Mouse (Mus musculus) lung, embryonic 16.5 days (tissue): ENCODE measurements around the gene Tcte3. TPM values are rescaled to one million over a fixed set of nuclear protein-coding genes. Genes with fewer than 3 reads are reported as not detected.
"Not testable (repeated sequence)": the region's sequence is repeated elsewhere in the genome, so short reads cannot be mapped to it uniquely, and the experiment has no call there.

ENCODE experiments used
- ATAC-seq: fragments of 200-750 bp; cut with Nextera tagmentation; 2 replicates; pipeline ENCODE4 v1.8.0; 2017; ENCODE audit warnings: low read depth, mild to moderate bottlenecking, moderate library complexity
- H3K27ac ChIP-seq: fragments of 300-500 bp; sonication (generic); 2 replicates; pipeline ENCODE4 v1.5.1; 2014; ENCODE audit warnings: mild to moderate bottlenecking, control low read depth, low read length
- H3K27me3 ChIP-seq: fragments of 300-500 bp; sonication (generic); 2 replicates; pipeline ENCODE4 v1.6.1; 2014; ENCODE audit warnings: low read depth, low read length, mixed read lengths; ENCODE audit not compliant: control insufficient read depth, insufficient read depth
- H3K36me3 ChIP-seq: fragments of 300-500 bp; sonication (generic); 2 replicates; pipeline ENCODE4 v1.6.1; 2014; ENCODE audit warnings: low read length; ENCODE audit not compliant: control insufficient read depth, insufficient read depth
- H3K4me1 ChIP-seq: fragments of 300-500 bp; sonication (generic); replicated peaks from 2 replicates; pipeline ENCODE4 v1.6.1; 2014; ENCODE audit warnings: low read length, mixed read lengths; ENCODE audit not compliant: control insufficient read depth, insufficient read depth
- H3K4me2 ChIP-seq: fragments of 300-500 bp; sonication (generic); 2 replicates; pipeline ENCODE4 v1.6.1; 2014; ENCODE audit warnings: low read depth, low read length, control low read depth
- H3K4me3 ChIP-seq: fragments of 300-500 bp; sonication (generic); 2 replicates; pipeline ENCODE4 v1.5.1; 2014; ENCODE audit warnings: mild to moderate bottlenecking, low read length, control low read depth
- H3K9ac ChIP-seq: fragments of 300-500 bp; sonication (generic); 2 replicates; pipeline ENCODE4 v1.6.1; 2014; ENCODE audit warnings: low read length, control low read depth
- H3K9me3 ChIP-seq: fragments of 300-500 bp; sonication (generic); 2 replicates; pipeline ENCODE4 v1.6.1; 2016; ENCODE audit warnings: low read length; ENCODE audit not compliant: control insufficient read depth
- WGBS: fragments of 180-500 bp; shearing (Covaris S2); extraction: QIAGEN DNeasy Blood & Tissue Kit; methylation state at CpG from one replicate; pipeline ENCODE4 v1.1.7; 2014; 5-methylcytosine and 5-hydroxymethylcytosine counted together
- polyA plus RNA-seq: library from polyadenylated mRNA; unstranded; fragments of >200 nt; fragmentation: Nextera tagmentation; extraction: Ambion mirVana; gene quantifications from 2 replicates; pipeline ENCODE4 v1.2.1, GENCODE M21; 2015

Tcte3 gene
- polyA plus RNA-seq, 1 experiment from 2014 or later, result 0.95 TPM

GRCm38 (mm10) chr17:15009706-15010413 lies 31.4 kb downstream of the Tcte3 start, which contains the start of gene Gm3435:
TSS of gene Gm3435 (plus strand) at chr17:15010176.
- not testable (repeated sequence) for H3K9ac ChIP-seq, H3K4me1 ChIP-seq, H3K4me2 ChIP-seq, H3K27ac ChIP-seq, H3K9me3 ChIP-seq, H3K4me3 ChIP-seq, H3K27me3 ChIP-seq, H3K36me3 ChIP-seq
- ATAC-seq, result peak; percentile 99
- no CpG with 5 or more reads among the region's 60 CpGs for WGBS

GRCm38 (mm10) chr17:15009088-15009487 lies 32.2 kb downstream of the Tcte3 start:
- WGBS, result no CpG with 5 or more reads among the region's 3 CpGs

GRCm38 (mm10) chr17:15000047-15000446 lies 41.2 kb downstream of the Tcte3 start:
- not testable (repeated sequence) for H3K4me3 ChIP-seq, H3K9me3 ChIP-seq, H3K4me2 ChIP-seq, H3K27ac ChIP-seq, H3K9ac ChIP-seq, H3K4me1 ChIP-seq, H3K36me3 ChIP-seq, ATAC-seq, H3K27me3 ChIP-seq
- no CpG with 5 or more reads among the region's 4 CpGs for WGBS

More at GRCm38 (mm10) chr17:15009088-15009487, 32.2 kb downstream of the Tcte3 start:
- not testable (repeated sequence) for H3K9me3 ChIP-seq, H3K4me3 ChIP-seq, H3K4me2 ChIP-seq, H3K27ac ChIP-seq, H3K4me1 ChIP-seq, ATAC-seq, H3K9ac ChIP-seq, H3K27me3 ChIP-seq, H3K36me3 ChIP-seq

GRCm38 (mm10) chr17:14994140-14994539 lies 47.1 kb downstream of the Tcte3 start:
- H3K4me1 ChIP-seq, H3K4me3 ChIP-seq, H3K9ac ChIP-seq, H3K9me3 ChIP-seq, H3K36me3 ChIP-seq, H3K27ac ChIP-seq, H3K4me2 ChIP-seq, ATAC-seq, H3K27me3 ChIP-seq: not testable (repeated sequence)
- WGBS, result no CpG with 5 or more reads among the region's 5 CpGs

GRCm38 (mm10) chr17:14993139-14993832 lies 48.0 kb downstream of the Tcte3 start:
- not testable (repeated sequence) for H3K9me3 ChIP-seq, H3K4me3 ChIP-seq, H3K4me1 ChIP-seq, H3K36me3 ChIP-seq, H3K27ac ChIP-seq, H3K27me3 ChIP-seq, H3K4me2 ChIP-seq, H3K9ac ChIP-seq
- peak; percentile 84 for ATAC-seq
- WGBS, result no CpG with 5 or more reads among the region's 47 CpGs

GRCm38 (mm10) chr17:14992522-14993138 lies 48.7 kb downstream of the Tcte3 start:
- not testable (repeated sequence) for H3K4me3 ChIP-seq, H3K9ac ChIP-seq, H3K4me1 ChIP-seq, H3K27me3 ChIP-seq, H3K27ac ChIP-seq, H3K9me3 ChIP-seq, H3K4me2 ChIP-seq, H3K36me3 ChIP-seq
- peak; percentile 82 for ATAC-seq
- no CpG with 5 or more reads among the region's 98 CpGs for WGBS

- H3K9ac ChIP-seq, H3K4me2 ChIP-seq, H3K4me3 ChIP-seq, ATAC-seq, H3K4me1 ChIP-seq, H3K27ac ChIP-seq, H3K27me3 ChIP-seq, H3K9me3 ChIP-seq, H3K36me3 ChIP-seq: not testable (repeated sequence)
- 91% methylated on average over 4 of the region's 5 CpGs for WGBS
Observed at GRCm38 (mm10) chr17:14990116-14990702, 51.1 kb downstream of the Tcte3 start.

- not testable (repeated sequence) for H3K9ac ChIP-seq, H3K27me3 ChIP-seq, H3K9me3 ChIP-seq, H3K4me2 ChIP-seq, H3K4me3 ChIP-seq, H3K4me1 ChIP-seq, H3K27ac ChIP-seq, H3K36me3 ChIP-seq
- ATAC-seq, result peak; percentile 99
- WGBS, result no CpG with 5 or more reads among the region's 60 CpGs
Observed at GRCm38 (mm10) chr17:14978362-14979038, 62.8 kb downstream of the Tcte3 start, which contains the start of the genes 9030025P20Rik and Gm3417. TSS of gene 9030025P20Rik (plus strand) at chr17:14978468. TSS of gene Gm3417 (minus strand) at chr17:14978790.
